Mouse (Mus musculus): Measurements from ENCODE around the gene Dolpp1.

DNA sequence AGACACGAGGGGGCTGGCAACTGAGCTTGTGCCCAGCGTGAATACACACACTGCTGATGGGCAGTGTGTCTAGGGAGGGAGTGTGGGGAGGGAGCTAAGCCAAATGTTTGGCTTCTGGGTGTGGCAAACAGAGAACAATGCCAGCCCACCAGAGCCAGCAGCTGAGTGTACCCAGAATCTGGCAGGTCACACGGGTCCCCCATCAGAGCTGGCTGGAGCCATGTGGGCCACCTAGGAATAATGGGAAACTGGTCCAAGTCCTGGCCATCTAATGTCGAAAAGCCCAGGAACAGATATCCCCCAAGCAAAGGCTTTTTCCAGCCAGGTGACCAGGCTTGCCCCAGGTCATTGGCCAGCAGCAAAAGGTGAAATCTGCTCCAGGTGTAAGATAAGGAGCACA, 36.2 kb upstream of the Dolpp1 start:
- no peak for TF ChIP-seq CTCF (IDR thresholded peaks at IDR 0.05; ENCODE audit: borderline replicate concordance, extremely low read depth, insufficient read depth, insufficient read length)
- no peak for TF ChIP-seq POLR2A (IDR thresholded peaks at IDR 0.05; ENCODE audit: borderline replicate concordance, extremely low read depth, insufficient read depth, insufficient read length, poor library complexity, severe bottlenecking)

All from brain, embryonic 14.5 days (tissue).